Mouse (Mus musculus): ENCODE measurements at regions not wholly inside any gene's neighbourhood (a gene's known extent, or its start where the extent isn't known, plus 50 kb on each side); places are given as distances from the start of the nearest gene placed in this dataset.

- TF ChIP-seq CTCF (IDR thresholded peaks at IDR 0.05; ENCODE audit: low read depth, low read length) (no peak), POLR2A (IDR thresholded peaks at IDR 0.05; ENCODE audit: extremely low read depth, insufficient read depth, low read length) (no peak)
These were observed 205.3 kb downstream of the 3110018I06Rik start for GRCm38 (mm10) chr12:107693693-107694092.
